Mouse (Mus musculus) liver, postnatal 0 days (tissue): ENCODE measurements around the gene Tomm70a. TPM values are rescaled to one million over a fixed set of nuclear protein-coding genes. Genes with fewer than 3 reads are reported as not detected.

ENCODE experiments used
- ATAC-seq: fragments of 200-750 bp; cut with Nextera tagmentation; 2 replicates; pipeline ENCODE4 v1.8.0; 2017; ENCODE audit warnings: mild to moderate bottlenecking, moderate library complexity
- DNase-seq: peaks from one replicate; pipeline ENCODE4 v3.0.0-alpha.2; 2016
- H3K27ac ChIP-seq: fragments of 300-500 bp; sonication (generic); 2 replicates; pipeline ENCODE4 v1.5.1; 2014; ENCODE audit warnings: antibody characterized with exemption, moderate library complexity, mild to moderate bottlenecking, low read depth
- H3K27me3 ChIP-seq: fragments of 300-500 bp; sonication (generic); 2 replicates; pipeline ENCODE4 v1.6.1; 2014; ENCODE audit warnings: low read length, control low read depth, mixed read lengths; ENCODE audit not compliant: insufficient read depth
- H3K36me3 ChIP-seq: fragments of 300-500 bp; sonication (generic); replicated peaks from 2 replicates; pipeline ENCODE4 v1.6.1; 2014; ENCODE audit warnings: mild to moderate bottlenecking, control low read depth, low read length, moderate library complexity, mixed read lengths; ENCODE audit not compliant: insufficient read depth
- H3K4me1 ChIP-seq: fragments of 300-500 bp; sonication (generic); 2 replicates; pipeline ENCODE4 v1.6.1; 2014; ENCODE audit warnings: antibody characterized with exemption, mild to moderate bottlenecking, control low read depth; ENCODE audit not compliant: insufficient read depth
- H3K4me2 ChIP-seq: fragments of 300-500 bp; sonication (generic); 2 replicates; pipeline ENCODE4 v1.6.1; 2014; ENCODE audit warnings: low read depth, mild to moderate bottlenecking, low read length, moderate library complexity, mixed read lengths
- H3K4me3 ChIP-seq: fragments of 300-500 bp; sonication (generic); 2 replicates; pipeline ENCODE4 v1.5.1; 2014; ENCODE audit warnings: low read depth, low read length
- H3K9ac ChIP-seq: fragments of 300-500 bp; sonication (generic); replicated peaks from 2 replicates; pipeline ENCODE4 v1.6.1; 2014; ENCODE audit warnings: mild to moderate bottlenecking, moderate library complexity
- H3K9me3 ChIP-seq: fragments of 300-500 bp; sonication (generic); 2 replicates; pipeline ENCODE4 v1.6.1; 2016; ENCODE audit warnings: mild to moderate bottlenecking, control low read depth, low read length, mixed read lengths
- CTCF ChIP-seq: sonication (generic); IDR thresholded peaks from 2 replicates; pipeline ENCODE4 v1.5.1; 2016; ENCODE audit warnings: antibody characterized with exemption, low read depth
- EP300 ChIP-seq: IDR thresholded peaks from 2 replicates; pipeline ENCODE4 v1.6.1; 2016; ENCODE audit warnings: antibody characterized with exemption, low read depth, mild to moderate bottlenecking
- WGBS: fragments of 180-500 bp; shearing (Covaris S2); extraction: QIAGEN DNeasy Blood & Tissue Kit; methylation state at CpG from one replicate; pipeline ENCODE4 v1.1.7; 2014; ENCODE audit not compliant: insufficient replicate concordance; 5-methylcytosine and 5-hydroxymethylcytosine counted together
- polyA plus RNA-seq: library from polyadenylated mRNA; unstranded; fragments of >200 nt; fragmentation: Nextera tagmentation; extraction: Ambion mirVana; gene quantifications from 2 replicates; pipeline ENCODE4 v1.2.1, GENCODE M21; 2015

Gene Tomm70a
- polyA plus RNA-seq, 1 experiment from 2014 or later = 27.6 TPM

GRCm38 (mm10) chr16:57122682-57123445 is 1.4 kb downstream of the Tomm70a start:
- H3K4me2 ChIP-seq = peak overlapping the region; percentile 90
- H3K27ac ChIP-seq = peak overlapping the region; percentile 99

GRCm38 (mm10) chr16:57126268-57126667 is 4.8 kb downstream of the Tomm70a start:
- no peaks in the 10 kb centered on the region for H3K27me3 ChIP-seq
- 56% methylated on average over 4 of the region's 4 CpGs for WGBS
- no peak for DNase-seq
- peaks cover 31% of the 10 kb centered on the region for H3K4me1 ChIP-seq
- H3K36me3 ChIP-seq = no peaks in the 10 kb centered on the region; the same call in 1 of the 2 replicates
- TF ChIP-seq CTCF (no peak), EP300 (no peak)
- no peak for ATAC-seq
- no peak overlapping the region for H3K4me3 ChIP-seq
- no peak overlapping the region; the same call in 1 of the 2 replicates for H3K9ac ChIP-seq
- peak overlapping the region; percentile 59; the same call in 1 of the 2 replicates for H3K27ac ChIP-seq
- H3K9me3 ChIP-seq = no peaks in the 10 kb centered on the region
- peak overlapping the region; percentile 19; the same call in 1 of the 2 replicates for H3K4me2 ChIP-seq

More at GRCm38 (mm10) chr16:57122682-57123445, 1.4 kb downstream of the Tomm70a start:
- DNase-seq (no peak), ATAC-seq (no peak)
- Histone ChIP-seq H3K9me3 (no peaks in the 10 kb centered on the region), H3K9ac (peak overlapping the region; percentile 100), H3K4me3 (peak overlapping the region; percentile 100), H3K27me3 (no peaks in the 10 kb centered on the region), H3K36me3 (no peaks in the 10 kb centered on the region; the same call in 1 of the 2 replicates), H3K4me1 (peaks cover 26% of the 10 kb centered on the region)
- WGBS = 16% methylated on average over 6 of the region's 6 CpGs
- TF ChIP-seq CTCF = no peak
- no peak for TF ChIP-seq EP300

DNA sequence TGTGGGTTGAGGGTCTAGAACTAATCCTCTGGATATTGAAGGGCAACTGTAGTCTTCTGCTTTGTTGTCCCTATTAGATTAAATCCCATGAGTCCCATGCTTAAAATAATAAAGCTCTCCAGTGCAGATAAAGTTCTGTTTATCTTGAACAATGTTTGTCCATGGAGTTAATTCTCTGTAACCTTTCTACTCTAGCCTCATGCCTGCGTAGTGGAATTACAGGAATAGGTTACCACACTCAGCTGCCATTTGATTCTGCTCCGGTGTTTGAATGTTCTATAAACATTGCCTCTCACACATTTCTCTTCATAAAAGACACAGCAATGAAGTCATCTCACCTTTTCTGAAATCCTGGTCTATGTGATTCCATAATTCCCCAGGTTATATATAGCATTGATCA is 6.3 kb downstream of the Tomm70a start:
- WGBS = 58% methylated on average over 2 of the region's 2 CpGs
- TF ChIP-seq CTCF (no peak), EP300 (no peak)
- no peaks in the 10 kb centered on the region; the same call in 1 of the 2 replicates for H3K36me3 ChIP-seq
- peak overlapping the region; percentile 52 for H3K27ac ChIP-seq
- no peaks in the 10 kb centered on the region for H3K9me3 ChIP-seq
- DNase-seq (no peak), ATAC-seq (peak; percentile 65)
- no peaks in the 10 kb centered on the region for H3K27me3 ChIP-seq
- H3K4me1 ChIP-seq = peaks cover 32% of the 10 kb centered on the region
- H3K4me3 ChIP-seq = no peak overlapping the region
- H3K4me2 ChIP-seq = peak overlapping the region; percentile 39; the same call in 1 of the 2 replicates
- no peak overlapping the region for H3K9ac ChIP-seq

DNA sequence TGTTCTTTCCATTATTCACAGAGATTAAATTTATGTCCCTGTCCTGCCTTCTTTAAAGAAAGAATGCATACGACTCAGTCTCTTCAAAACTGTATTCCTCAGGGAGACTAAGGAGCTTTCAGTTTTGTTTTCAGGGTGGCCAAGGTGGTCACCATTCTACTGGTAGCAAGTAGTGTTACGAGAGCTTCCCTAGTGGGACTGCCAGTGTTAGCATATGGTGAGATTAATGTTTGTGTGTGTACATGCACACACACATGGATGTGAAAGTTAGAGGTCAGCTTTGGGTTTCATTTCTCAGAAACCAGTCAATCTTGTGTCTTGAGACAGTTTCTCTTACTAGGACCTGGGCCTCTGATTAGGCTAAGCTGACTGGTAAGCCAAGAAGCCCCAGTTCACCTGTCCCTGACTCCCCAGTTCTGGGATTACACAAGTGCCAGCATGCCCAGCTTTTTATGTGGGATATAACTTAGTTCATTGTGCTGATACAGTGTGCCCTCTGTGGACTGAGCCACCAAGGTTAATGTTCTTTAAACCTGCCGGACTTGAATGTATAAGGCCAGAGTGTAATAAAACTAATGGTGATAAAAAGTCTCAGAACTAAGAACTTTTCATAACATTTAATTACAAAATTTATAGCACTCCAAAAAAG is 9.4 kb downstream of the Tomm70a start:
- Histone ChIP-seq H3K4me2 (no peak overlapping the region), H3K4me1 (peaks cover 18% of the 10 kb centered on the region), H3K27ac (peak overlapping the region; percentile 56), H3K9ac (no peak overlapping the region), H3K9me3 (no peaks in the 10 kb centered on the region), H3K4me3 (no peak overlapping the region), H3K27me3 (no peaks in the 10 kb centered on the region), H3K36me3 (peaks cover 8% of the 10 kb centered on the region; the same call in 1 of the 2 replicates)
- ATAC-seq (no peak), DNase-seq (no peak)
- WGBS = 64% methylated on average over 3 of the region's 3 CpGs
- TF ChIP-seq CTCF = no peak
- TF ChIP-seq EP300 = no peak

DNA sequence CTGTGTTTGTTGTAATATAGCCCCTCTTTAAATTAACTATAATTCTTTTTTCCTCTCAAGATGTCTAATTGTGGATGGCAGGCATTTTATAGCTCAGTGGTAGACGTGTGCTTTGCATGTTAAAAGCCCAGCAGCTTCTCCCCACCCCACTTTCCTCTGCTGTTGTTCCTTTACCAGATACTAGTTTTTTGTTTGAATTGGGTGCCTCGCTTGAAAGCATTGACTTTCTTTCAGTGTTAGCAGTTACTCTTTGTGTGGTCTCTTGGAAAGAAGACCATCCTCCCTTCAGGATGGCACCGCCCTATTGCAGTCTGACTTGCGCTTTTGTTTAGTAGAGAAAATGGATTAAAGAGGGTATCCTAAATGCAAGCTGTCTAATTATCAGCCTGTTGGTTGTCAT is 10.0 kb downstream of the Tomm70a start:
- no peak for ATAC-seq
- TF ChIP-seq EP300 (no peak), CTCF (no peak)
- H3K4me3 ChIP-seq = no peak overlapping the region
- no peaks in the 10 kb centered on the region for H3K9me3 ChIP-seq
- DNase-seq = no peak
- H3K27me3 ChIP-seq = no peaks in the 10 kb centered on the region
- H3K36me3 ChIP-seq = peaks cover 15% of the 10 kb centered on the region
- WGBS = 78% methylated on average over 4 of the region's 4 CpGs
- no peak overlapping the region for H3K9ac ChIP-seq
- H3K4me2 ChIP-seq = no peak overlapping the region
- peak overlapping the region; percentile 56; the same call in 1 of the 2 replicates for H3K27ac ChIP-seq
- H3K4me1 ChIP-seq = peaks cover 18% of the 10 kb centered on the region

GRCm38 (mm10) chr16:57132326-57132725 is 10.8 kb downstream of the Tomm70a start:
- Histone ChIP-seq H3K9me3 (no peaks in the 10 kb centered on the region), H3K36me3 (peaks cover 22% of the 10 kb centered on the region), H3K9ac (no peak overlapping the region), H3K4me1 (peaks cover 18% of the 10 kb centered on the region), H3K4me2 (no peak overlapping the region), H3K27me3 (no peaks in the 10 kb centered on the region), H3K4me3 (no peak overlapping the region), H3K27ac (no peak overlapping the region)
- DNase-seq (no peak), ATAC-seq (peak; percentile 25; the same call in 1 of the 2 replicates)
- TF ChIP-seq EP300 = no peak
- no peak for TF ChIP-seq CTCF
- 36% methylated on average over 1 of the region's 1 CpGs for WGBS
